Mouse (Mus musculus): Measurements from ENCODE around the gene Helq.

DNA sequence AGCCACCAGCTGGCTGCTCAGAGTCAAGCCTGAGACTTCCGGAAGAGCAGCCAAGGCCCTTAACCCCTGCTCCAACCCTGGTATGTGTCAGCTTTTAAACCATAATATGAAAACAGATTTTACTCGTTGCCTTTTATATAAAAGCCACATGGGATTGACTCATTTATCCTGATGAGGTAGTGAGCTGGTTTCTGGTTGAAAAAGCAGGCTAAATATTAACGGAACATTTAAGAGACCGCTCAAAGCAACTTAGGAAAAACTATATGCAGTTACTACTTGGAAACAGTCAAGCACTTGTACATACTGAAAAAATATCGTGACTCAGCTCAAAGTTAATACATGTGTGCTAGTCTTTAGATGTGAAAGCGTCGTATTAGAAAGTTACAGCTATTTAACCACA lies 6.1 kb downstream of the Helq start:
- TF ChIP-seq CTCF (IDR thresholded peaks at IDR 0.05; ENCODE audit: low read depth, low read length) = no peak
- no peak for TF ChIP-seq EP300 (IDR thresholded peaks at IDR 0.05; ENCODE audit: insufficient read depth, low read depth, low read length)
- no peak for TF ChIP-seq POLR2A (IDR thresholded peaks at IDR 0.05; ENCODE audit: insufficient read depth, low read length)
